16 mouse cellular contexts compared by ENCODE assay signal in the genomic region with DNA sequence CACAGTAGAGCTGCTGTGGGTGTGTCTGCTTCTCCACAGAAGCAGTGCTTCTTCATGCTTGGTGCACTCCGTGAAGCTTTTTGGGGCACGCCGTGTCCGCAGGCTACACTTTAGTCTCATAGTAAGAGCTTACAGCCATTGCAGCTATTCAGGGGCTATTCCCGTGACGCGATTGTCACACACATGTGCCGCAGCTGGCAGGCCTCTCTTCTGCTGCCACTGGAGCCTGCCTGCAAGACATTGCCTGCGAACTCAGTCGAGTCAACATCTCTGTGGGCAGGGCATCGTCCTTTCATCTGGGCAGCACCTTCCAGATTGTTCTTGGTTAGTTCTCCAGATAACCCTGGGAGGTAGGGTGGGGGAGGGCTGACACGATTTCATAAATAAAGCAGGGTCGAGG. TPM values are rescaled to one million over a fixed set of nuclear protein-coding genes. Genes with fewer than 3 reads are reported as not detected.
DNase-seq lines count a peak whose midpoint lies in the region; ATAC-seq and TF ChIP-seq lines count a peak whose summit lies in the region.
"Had no signal": no experiment of that assay in that cellular context is flagged by ENCODE, and none has a peak within 500 bp of the region (broad histone marks: within the 10 kb centered on the region; RNA-seq: fewer than 3 reads in every experiment).

No protein-coding gene starts in this region.

- peak overlapping the region; percentile 94 for H3K4me2 ChIP-seq in heart, embryonic 13.5 days
- H3K4me2 ChIP-seq: forebrain, embryonic 15.5 days; hindbrain, embryonic 14.5 days; intestine, embryonic 15.5 days; midbrain, embryonic 13.5 days had no signal

- no peaks in the 10 kb centered on the region for H3K9me3 ChIP-seq in heart, embryonic 13.5 days
- H3K9me3 ChIP-seq in limb, embryonic 10.5 days (replicated peaks) = no peaks in the 10 kb centered on the region
- H3K9me3 ChIP-seq: forebrain, embryonic 15.5 days; intestine, embryonic 15.5 days had no signal

- H3K4me1 ChIP-seq in heart, embryonic 13.5 days = peaks cover 69% of the 10 kb centered on the region
- peaks cover 44% of the 10 kb centered on the region for H3K4me1 ChIP-seq in thymus, adult 2 months (replicated peaks; ENCODE audit: control insufficient read depth, insufficient read depth, low read length)
- H3K4me1 ChIP-seq in limb, embryonic 10.5 days = peaks cover 76% of the 10 kb centered on the region

- DNase-seq in heart, adult 8-10 months (ENCODE audit: low spot score) = no peak
- DNase-seq in thymus, postnatal 14 days = peak; percentile 26
- DNase-seq in thymus, adult 2 months = no peak
- no peak for DNase-seq in limb, embryonic 10.5 days (ENCODE audit: low spot score)
- DNase-seq in spleen, postnatal 10 days (ENCODE audit: low spot score in 2 of 2) = no peak
- no peak for DNase-seq in kidney, adult 9 months
- DNase-seq: cerebellum, adult 9-11 months; kidney, postnatal 25 days; liver; liver, postnatal 0 days had no signal

- TF ChIP-seq CTCF in thymus, adult 2 months (IDR thresholded peaks at IDR 0.05; ENCODE audit: borderline replicate concordance, control insufficient read depth, extremely low read depth, insufficient read depth, low read length, poor library complexity) = no peak

- no peak overlapping the region for H3K4me3 ChIP-seq in heart, embryonic 13.5 days
- H3K4me3 ChIP-seq in thymus, adult 2 months (ENCODE audit: control insufficient read depth, insufficient read depth, low read length) = no peak overlapping the region
- H3K4me3 ChIP-seq in limb, embryonic 10.5 days = peak overlapping the region; percentile 15; the same call in 1 of the 2 replicates
- H3K4me3 ChIP-seq: forebrain, embryonic 15.5 days; intestine, embryonic 15.5 days; left cerebral cortex, adult 2 months; midbrain, embryonic 13.5 days had no signal

- no peak for TF ChIP-seq POLR2A in thymus, adult 2 months (IDR thresholded peaks at IDR 0.05; ENCODE audit: control insufficient read depth, extremely low read depth, insufficient read depth, low read length, poor library complexity)

- H3K27me3 ChIP-seq in heart, embryonic 13.5 days (replicated peaks) = no peaks in the 10 kb centered on the region
- H3K27me3 ChIP-seq in thymus, adult 2 months (ENCODE audit: control insufficient read depth, insufficient read depth, low read length) = no peaks in the 10 kb centered on the region
- H3K27me3 ChIP-seq in limb, embryonic 10.5 days (ENCODE audit: low read depth, poor library complexity, severe bottlenecking) = no peaks in the 10 kb centered on the region
- H3K27me3 ChIP-seq: forebrain, embryonic 15.5 days; intestine, embryonic 15.5 days; midbrain, embryonic 13.5 days had no signal

- peaks cover 38% of the 10 kb centered on the region for H3K36me3 ChIP-seq in heart, embryonic 13.5 days
- peaks cover 13% of the 10 kb centered on the region for H3K36me3 ChIP-seq in thymus, adult 2 months (ENCODE audit: control insufficient read depth, insufficient read depth, low read length)
- peaks cover 51% of the 10 kb centered on the region for H3K36me3 ChIP-seq in limb, embryonic 10.5 days
- H3K36me3 ChIP-seq: forebrain, embryonic 15.5 days had no signal

- no peak for ATAC-seq in heart, embryonic 13.5 days (ENCODE audit: extremely low read depth, insufficient number of reproducible peaks, low FRiP score, low TSS enrichment)
- ATAC-seq: forebrain, embryonic 15.5 days; intestine, embryonic 15.5 days; liver, postnatal 0 days; midbrain, embryonic 13.5 days had no signal

- H3K27ac ChIP-seq in heart, embryonic 13.5 days (replicated peaks) = peak overlapping the region; percentile 80
- no peak overlapping the region for H3K27ac ChIP-seq in thymus, adult 2 months (ENCODE audit: control insufficient read depth, insufficient read depth, low read length)
- peak overlapping the region; percentile 88 for H3K27ac ChIP-seq in limb, embryonic 10.5 days
- H3K27ac ChIP-seq: forebrain, embryonic 15.5 days; hindbrain, embryonic 14.5 days; intestine, embryonic 15.5 days; midbrain, embryonic 13.5 days had no signal

- WGBS in heart, embryonic 13.5 days = 70% methylated on average over 13 of the region's 13 CpGs
- 67% methylated on average over 13 of the region's 13 CpGs for WGBS in thymus, adult 2 months
- WGBS in limb, embryonic 10.5 days = 88% methylated on average over 13 of the region's 13 CpGs

- peak overlapping the region; percentile 66 for H3K9ac ChIP-seq in heart, embryonic 13.5 days
- H3K9ac ChIP-seq: forebrain, embryonic 15.5 days; hindbrain, embryonic 14.5 days; intestine, embryonic 15.5 days; liver, postnatal 0 days; midbrain, embryonic 13.5 days had no signal

RNA-seq across cellular contexts. Expression of a gene that starts 4.7 kb away (rescaled TPM):
- 79.7 and 88.1 TPM in 2 replicates for polyA plus RNA-seq in heart, embryonic 13.5 days (2015; fragmentation: Nextera tagmentation; extraction: Ambion mirVana)
- 10 to 100 TPM; 36.0 to 52.1 (median 41.2) TPM for total RNA-seq in heart, adult 8-10 months (2022)
- 30.9 and 33.9 TPM in 2 replicates for polyA plus RNA-seq in thymus, adult 2 months (2012; rRNA removed)
- polyA plus RNA-seq in limb, embryonic 10.5 days (2016; fragmentation: Nextera tagmentation; extraction: Ambion mirVana) = 40.7 and 91.2 TPM in 2 replicates
